Mouse (Mus musculus) v-Abl transformed pro-B cells (cell line): ENCODE measurements around the gene Zfp219.
"Not testable (repeated sequence)": the region's sequence is repeated elsewhere in the genome, so short reads cannot be mapped to it uniquely, and the experiment has no call there.

Experiments
- in situ Hi-C, 2 experiments: fragments of 400-800 bp; cut with MboI; formaldehyde crosslinking; loops; one replicate each; pipeline ENCODE4 v1.15.1; 2025; ENCODE audit not compliant: unreplicated experiment in 2 of 2

Zfp219 gene

DNA sequence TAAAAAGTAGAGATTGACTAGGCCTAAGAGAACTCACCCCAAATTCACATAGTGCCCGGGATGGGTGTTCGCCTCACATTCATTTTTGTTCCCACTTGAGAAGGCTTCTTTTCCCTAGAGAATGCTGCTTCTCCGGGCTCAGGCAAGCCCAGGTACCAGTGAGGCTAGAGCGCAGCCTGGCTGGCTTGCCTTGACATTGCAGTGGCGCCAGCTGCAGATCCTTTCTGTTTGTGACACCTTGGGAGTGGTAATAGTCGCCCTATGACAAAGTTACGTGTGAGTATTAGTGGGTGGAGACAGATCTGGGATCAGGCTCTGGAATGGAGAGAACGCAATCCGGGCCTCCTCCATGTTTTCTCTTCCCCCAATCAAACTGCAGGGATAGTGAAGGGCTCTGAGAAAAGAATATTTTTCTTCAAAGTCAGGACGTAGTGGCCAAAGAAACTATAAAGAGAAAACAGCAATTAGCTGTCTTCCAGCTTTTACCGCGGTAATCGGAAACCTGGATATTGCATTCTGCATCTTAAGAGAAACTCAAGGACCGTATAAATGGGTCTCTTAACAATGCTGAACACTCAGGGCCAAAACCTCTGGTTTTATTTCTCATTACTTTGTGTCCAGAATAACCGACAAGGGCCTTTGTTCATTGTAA is at the start of gene Zfp219:
TSS of gene Zfp219 (minus strand) at position 248 of the 652 bp plus-strand sequence.
- in situ Hi-C loops, result loop anchor here (5.0 to 25.0 kb wide), 5 partner anchors 118 to 933 kb away; partner anchors contain the start of genes Ang (in 1 of the 2), Ang4 (in 1 of the 2), Eddm3b (in 1 of the 2) and Rnase4 (in 1 of the 2)

DNA sequence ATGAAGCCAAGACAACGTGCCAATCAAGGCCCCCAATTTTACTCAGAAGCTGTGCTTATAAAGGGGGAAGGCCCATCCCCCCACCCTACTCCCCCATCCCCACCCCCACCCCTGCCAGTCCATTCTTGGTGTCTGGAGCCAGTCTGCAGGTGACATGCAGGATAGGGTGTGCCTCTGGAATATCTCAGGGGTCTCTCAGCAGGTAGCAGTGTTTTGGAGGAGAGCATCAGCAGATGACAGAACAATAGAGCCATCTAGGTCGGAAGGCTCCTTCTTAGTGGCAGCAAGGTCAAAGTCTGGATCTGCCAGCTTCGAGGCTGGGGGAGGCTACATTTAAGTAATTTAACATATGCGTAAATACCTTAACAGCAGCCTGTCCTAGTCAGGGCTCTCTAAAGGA is 45.6 kb upstream of the Zfp219 start:
- in situ Hi-C loops, result no loop called here

DNA sequence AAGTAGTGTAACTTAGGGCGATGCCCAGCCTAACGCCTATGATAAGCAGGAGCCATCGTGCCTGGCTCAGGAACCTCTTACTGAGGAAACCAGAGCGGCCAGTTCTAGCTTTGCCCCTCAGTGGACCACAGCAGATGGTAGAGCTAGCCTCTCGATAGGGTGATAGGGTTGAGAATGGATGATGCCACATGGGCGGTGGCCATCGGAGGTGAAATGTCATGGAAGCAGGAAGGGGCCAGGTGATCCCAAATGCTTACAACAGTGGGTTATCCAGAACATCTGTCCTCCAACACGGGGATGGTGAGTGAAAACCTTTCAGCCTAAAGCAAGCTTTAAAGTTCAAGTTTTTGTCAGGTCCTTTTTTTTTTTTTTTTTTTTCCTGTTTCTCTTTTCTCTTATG is 41.3 kb upstream of the Zfp219 start:
- in situ Hi-C loops, result no loop called here

DNA sequence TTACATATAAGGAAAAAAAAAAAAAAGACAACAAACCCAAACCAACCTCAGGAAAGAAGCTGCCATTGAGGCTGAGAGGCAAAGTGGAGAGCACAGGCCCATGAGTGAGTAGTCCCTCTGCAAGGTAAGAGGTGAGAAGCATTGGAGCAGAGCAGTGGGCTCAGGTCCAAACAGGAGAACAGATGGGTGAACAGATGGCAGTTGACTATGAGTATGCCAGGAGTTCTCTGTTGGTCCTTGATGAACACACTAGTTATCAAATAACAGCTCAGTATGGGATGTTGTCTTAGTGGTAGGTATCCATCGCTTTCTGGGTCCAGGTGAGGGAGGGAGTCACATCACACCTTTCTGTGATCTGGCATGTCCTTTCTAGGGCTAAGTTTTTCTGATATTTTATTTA is 40.3 kb upstream of the Zfp219 start:
- in situ Hi-C loops, result no loop called here

DNA sequence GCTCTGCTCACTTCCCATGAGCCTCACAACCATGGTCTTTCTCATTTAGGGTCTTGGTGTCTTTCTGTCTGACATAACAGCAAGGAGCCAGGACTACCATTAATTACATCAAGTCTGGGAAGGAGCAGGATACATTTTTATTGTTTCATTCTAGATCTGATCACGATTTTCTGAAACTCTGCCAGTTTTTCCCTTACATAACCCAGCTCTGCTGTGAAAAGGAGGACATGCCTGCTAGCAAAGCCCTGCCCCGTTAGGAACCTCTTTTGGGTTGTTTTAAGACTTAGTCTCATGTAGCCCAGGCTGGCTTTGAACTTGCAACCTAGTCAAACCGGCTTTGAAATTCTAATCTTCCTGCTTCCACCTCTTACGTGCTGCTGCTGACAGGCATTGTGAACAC is 39.4 kb upstream of the Zfp219 start:
- in situ Hi-C loops, result no loop called here

DNA sequence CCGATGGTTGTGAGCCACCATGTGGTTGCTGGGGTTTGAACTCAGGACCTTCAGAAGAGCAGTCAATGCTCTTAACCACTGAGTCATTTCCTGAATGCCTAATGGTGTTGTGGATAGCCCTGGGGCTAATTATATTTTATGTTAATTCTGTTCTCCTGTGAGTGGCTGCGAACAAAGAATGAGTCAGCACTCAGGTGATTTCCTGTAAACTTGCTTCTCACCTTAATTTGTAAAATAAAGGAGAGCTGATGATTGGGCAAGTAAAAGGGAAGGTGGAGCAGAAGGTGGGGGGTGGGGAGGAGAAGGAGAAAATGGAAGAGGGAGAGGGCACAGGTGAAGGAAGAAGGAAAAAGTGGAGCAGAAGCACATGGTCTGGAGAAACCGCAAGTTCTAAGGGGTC is 32.2 kb upstream of the Zfp219 start:
- in situ Hi-C loops, result not testable (repeated sequence)

DNA sequence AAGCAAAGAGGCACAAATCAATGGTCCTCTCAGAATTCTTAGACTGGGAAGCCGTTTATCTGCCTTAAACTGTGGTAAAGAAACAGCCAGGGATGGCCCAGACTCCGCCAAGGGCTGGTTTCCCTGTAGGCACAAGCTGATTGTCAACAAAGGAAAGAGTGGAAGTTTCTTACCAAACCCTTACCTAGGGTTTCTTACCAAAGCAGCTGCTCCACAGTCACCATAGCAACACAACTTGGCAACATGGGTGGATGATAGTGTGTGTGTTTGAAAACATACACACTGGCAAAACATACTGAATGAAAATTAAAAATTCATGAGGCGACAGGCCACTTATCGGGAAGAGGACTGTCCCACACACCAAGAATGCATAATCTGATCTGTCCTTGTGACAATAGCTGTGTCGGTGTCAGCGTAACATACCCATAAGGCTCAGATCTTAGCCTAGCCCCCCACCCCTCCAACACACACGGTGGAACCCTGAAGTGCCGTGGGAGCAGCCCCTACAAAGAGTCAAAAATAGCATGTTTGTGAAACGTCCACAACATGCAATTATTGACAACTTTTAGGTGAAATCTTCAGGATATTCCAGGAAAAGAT is 25.5 kb upstream of the Zfp219 start:
- in situ Hi-C loops, result no loop called here

DNA sequence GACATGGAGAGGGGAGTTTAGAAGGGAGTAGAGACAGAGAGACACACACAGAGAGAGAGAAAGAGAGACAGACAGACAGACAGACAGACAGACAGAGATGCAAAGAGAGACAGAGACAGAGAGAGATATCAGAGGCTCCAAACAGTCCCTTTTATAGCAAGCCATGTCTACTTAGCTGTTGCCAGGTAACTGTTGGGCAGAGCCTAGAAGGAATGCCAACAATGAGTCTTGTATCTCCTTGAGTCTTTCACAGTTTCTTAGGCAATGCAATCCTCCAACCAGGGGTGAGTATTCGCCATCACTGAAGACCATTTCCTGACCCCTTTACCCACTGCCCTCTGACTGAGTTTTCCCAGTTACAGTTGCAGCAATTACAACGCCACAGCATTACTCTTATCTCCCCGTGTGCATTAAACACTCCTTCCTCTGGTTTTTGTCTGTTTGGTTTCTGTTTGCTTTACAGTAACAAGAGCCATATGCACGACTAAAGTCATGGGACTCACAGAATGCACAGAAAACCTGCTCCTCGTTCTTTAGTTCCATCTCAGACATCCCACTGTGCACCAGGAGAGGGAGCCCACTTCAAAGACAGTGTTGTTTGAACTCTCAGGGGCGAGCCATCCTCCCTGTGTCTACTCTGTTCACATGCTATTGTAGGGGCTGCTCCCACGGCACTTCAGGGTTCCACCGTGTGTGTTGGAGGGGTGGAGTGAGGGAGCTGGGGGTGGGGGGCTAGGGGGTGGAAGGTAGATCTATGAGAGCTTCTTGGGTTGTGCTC is 24.6 kb upstream of the Zfp219 start:
- in situ Hi-C loops, result no loop called here

DNA sequence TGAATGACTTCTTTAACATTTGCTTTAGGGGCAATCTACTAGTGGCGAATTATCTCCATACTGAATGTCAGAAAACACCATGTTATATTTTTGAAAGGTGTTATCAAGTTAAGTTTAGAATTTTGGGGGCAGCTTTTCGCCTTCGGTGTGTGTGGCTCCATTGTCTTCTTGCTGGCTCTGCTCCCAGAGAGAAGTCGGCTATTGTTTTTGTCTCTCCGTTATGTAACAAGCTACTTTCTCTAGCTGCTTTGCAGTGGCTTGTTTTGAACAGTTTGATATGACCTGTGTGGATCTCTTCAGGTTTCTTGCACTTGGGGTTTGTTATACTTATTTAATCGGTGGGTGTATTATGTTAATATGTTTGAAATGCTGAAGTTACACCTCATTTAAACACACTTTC is 22.9 kb upstream of the Zfp219 start:
- in situ Hi-C loops, result no loop called here

DNA sequence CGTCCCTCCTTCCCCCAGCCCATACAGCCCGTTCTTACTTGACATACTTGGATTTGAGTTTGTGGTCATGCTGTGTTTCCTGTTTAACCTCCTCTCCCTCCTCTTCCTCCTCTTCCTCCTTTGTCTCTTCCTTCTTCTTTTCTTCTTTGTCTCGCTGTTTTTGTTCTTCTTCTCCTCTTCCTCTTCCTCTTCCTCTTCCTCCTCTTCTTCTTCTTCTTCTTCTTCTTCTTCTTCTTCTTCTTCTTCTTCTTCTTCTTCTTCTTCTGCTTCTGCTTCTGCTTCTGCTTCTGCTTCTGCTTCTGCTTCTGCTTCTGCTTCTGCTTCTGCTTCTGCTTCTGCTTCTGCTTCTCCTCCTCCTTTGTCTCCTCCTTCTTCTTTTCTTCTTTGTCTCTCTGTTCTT is 21.8 kb upstream of the Zfp219 start, which contains the start of gene Olfr221:
TSS of gene Olfr221 (minus strand) at position 101 of the 400 bp plus-strand sequence.
- in situ Hi-C loops, result not testable (repeated sequence)

DNA sequence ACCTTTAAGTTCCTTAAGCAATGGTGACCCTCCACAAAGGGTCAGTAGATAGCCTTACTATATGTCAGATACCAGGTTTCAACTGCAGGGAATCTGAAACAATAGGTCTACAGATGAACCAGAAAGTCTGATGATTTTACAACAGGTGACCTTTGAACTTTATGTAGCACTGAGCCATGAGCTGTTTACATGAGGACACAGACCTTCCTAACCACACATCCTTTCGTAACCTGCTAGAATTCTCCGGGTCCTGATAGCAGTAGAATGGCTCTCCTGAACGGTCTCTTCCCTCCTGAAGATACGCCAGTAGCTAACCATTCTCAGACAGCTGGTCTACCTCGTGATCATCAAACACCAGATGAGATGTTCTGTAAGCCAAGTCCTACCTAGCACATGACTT is 18.8 kb upstream of the Zfp219 start:
- in situ Hi-C loops, result no loop called here

DNA sequence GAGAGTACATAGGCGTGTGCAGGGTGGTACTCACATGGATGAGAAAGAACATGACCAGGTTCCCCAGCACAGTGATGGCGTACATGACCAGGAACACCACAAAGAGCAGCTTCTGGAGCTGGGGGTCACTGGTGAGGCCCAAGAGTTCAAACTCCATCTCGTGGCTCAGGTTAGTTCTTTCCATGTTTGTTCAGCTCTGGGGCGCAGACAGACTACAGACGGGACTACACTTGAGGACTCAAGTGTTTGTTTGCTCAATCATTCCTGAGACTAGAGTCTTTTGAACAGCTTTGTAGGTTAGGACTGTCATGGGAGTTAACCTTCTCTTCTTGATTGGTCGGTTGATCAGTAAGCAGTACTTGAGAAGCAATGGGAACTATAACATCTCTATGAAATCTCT is 15.4 kb upstream of the Zfp219 start:
- in situ Hi-C loops, result no loop called here

DNA sequence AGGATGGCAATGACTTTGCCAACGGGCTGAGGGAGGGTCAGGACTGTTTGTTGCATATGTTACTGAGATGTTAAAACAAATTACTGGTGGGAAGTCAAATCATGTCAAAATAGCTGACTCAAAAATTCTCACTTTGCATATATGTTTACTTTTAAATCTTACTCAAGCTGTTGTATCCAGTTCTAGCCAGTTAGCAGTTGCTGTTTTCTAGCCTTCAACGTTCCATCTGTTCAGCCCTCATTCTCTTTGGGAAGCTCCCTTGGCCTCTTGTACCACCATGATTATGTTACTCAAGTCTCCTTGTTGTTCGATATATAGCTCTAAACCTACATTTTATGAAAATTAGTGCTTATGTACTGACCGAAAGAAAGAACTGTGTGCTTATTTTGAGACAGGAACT is 5.8 kb upstream of the Zfp219 start:
- in situ Hi-C loops, result loop anchor here in 1 of 2 experiments (10.0 kb wide), 1 partner anchor 308 kb away; no protein-coding TSS in a partner anchor

DNA sequence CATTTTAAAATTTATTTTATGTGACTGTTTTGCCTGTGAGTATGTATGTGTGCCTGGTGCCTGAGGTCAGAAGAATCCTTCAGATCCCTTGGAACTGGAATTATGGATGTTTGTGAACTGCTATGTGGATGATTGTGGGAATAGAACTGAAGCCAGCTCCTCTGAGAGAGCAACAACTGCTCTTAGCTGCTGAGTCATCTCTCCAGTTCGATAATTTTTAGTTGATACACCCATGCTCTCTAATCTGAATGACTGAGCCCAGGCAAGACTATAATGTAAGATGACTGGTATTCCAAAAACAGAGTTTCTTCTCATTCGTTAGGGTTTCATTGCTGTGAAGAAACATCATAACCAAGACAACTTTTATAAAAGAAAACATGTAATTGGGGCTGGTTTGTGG is 3.6 kb upstream of the Zfp219 start:
- in situ Hi-C loops, result loop anchor here (5.0 to 25.0 kb wide), 5 partner anchors 122 to 937 kb away; partner anchors contain the start of genes Ang (in 1 of the 2), Ang4 (in 1 of the 2), Eddm3b (in 1 of the 2) and Rnase4 (in 1 of the 2)

DNA sequence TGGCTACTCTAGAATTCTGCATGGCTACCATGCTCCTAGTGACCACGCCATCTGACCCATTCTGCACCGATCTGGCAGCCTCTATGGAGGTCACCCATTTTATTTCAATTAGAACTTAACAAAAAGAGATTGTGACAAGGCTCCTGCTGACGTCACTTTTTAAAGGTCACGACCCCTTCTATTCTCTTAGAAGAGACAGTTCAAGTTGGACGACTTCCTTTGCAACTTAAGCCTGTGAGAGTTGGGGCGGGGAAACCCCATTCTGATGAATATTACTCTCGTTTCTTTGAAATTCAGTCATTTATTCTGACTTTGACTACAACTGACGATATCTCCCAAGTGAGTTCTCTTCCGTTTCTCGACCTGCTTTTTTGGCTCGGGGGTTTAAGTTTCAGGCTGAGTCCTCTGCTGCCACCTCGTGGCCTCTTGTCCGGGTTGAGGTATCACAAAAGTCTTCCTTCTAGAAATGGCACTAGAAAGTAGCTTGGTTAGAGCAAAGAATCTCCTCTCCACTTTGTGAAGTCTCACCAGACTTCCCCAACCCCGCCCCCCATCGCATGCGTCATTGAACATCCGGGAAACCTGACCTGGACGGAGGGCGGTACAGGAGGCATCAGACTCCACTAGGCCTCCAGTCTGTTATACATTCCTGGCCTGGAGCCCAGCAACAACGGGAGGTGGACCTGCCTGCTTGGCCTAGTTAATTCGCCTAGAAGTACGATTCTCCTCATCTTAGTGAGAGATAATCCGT is 2.4 kb upstream of the Zfp219 start:
- in situ Hi-C loops, result loop anchor here (5.0 to 25.0 kb wide), 5 partner anchors 121 to 936 kb away; partner anchors contain the start of genes Ang (in 1 of the 2), Ang4 (in 1 of the 2), Eddm3b (in 1 of the 2) and Rnase4 (in 1 of the 2)

DNA sequence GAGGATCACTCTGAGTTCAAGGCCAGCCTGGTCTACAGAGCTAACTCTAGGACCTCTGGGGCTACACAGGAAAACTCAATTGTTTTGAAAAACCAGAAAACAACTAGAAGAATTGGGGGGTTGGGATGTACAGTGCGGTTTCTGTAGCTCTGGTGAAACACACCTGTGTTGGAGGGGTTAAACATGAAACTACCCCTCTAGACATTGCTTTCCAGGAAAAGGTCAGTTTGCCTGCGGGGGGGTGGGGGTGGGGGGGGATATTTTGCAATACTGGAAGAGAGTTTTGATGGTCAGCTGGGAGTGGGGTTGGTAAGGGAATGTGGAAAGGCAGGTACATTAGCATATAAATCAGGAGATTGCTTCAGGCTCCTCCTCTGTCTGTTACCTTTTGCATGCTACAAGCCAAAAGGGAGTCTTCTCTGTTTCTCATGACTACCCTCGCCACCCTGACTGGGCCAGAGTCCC is 1.7 kb upstream of the Zfp219 start:
- in situ Hi-C loops, result loop anchor here (5.0 to 25.0 kb wide), 5 partner anchors 120 to 935 kb away; partner anchors contain the start of genes Ang (in 1 of the 2), Ang4 (in 1 of the 2), Eddm3b (in 1 of the 2) and Rnase4 (in 1 of the 2)

DNA sequence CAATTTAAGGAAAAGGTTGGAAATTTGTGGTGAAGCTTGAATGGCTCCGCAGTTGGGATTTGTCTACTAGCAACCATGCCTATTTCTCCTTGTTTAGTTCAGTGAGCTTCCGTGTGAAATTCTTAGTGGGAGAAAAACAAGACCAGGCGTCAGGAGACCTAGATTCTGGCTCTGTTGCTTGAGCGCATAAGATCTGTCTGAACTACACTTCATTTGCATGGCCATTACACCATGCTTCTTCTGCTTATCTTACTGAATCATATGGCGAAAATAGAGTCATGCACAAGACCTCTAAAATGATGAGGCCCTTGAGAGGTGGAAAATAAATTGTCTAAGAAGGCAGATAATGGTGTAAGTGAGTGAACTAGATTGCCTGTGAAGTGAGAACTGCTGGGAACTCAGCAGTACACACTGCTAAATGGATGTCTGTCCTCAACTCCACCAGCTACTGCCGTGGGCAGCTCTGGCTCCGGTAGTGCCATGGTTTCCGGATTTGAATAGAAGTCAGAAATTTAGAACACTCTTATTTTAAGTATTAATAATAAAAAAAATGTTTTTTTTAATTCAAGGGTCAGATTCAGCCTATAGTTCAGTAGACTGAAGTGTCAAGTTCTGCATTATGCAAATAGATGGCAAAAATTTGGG is 1.2 kb upstream of the Zfp219 start:
- in situ Hi-C loops, result loop anchor here (5.0 to 25.0 kb wide), 5 partner anchors 119 to 934 kb away; partner anchors contain the start of genes Ang (in 1 of the 2), Ang4 (in 1 of the 2), Eddm3b (in 1 of the 2) and Rnase4 (in 1 of the 2)

DNA sequence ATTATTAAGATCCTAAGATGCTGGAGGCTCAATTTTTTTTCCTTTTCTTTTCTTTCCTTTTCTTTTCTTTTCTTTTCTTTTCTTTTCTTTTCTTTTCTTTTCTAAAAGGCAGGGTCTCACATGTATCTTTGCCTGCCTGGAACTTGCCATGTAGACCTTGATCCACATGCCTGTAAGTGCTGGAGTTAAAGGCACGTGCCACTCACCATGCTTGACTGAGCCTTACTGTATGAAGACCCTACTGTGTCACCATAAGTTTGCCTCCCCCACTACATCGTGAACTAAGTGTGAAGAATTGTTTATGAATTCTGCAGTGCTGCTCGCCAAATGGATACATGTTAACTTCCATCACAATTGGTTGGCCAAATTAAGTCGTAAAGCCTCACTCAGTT is 601 bp upstream of the Zfp219 start:
- in situ Hi-C loops, result loop anchor here (5.0 to 25.0 kb wide), 5 partner anchors 119 to 934 kb away; partner anchors contain the start of genes Ang (in 1 of the 2), Ang4 (in 1 of the 2), Eddm3b (in 1 of the 2) and Rnase4 (in 1 of the 2)
